Mouse (Mus musculus): ENCODE data around the gene Cnnm1.

- TF ChIP-seq GATA1 (IDR thresholded peaks at IDR 0.05; ENCODE audit: borderline replicate concordance, low read length): no peak
- TF ChIP-seq CTCF (IDR thresholded peaks at IDR 0.05; ENCODE audit: low read depth, low read length): no peak
Measured at GRCm38 (mm10) chr19:43442906-43443305, 2.7 kb downstream of the Cnnm1 start.

Measured in G1E (cell line).